Mouse (Mus musculus): ENCODE results near the gene Polr2e. TPM values are rescaled to one million over a fixed set of nuclear protein-coding genes. Genes with fewer than 3 reads are reported as not detected.

The Polr2e gene
- polyA plus RNA-seq, 1 experiment from 2014 or later = 210 TPM

GRCm38 (mm10) chr10:79991548-79991947 lies 48.0 kb downstream of the Polr2e start:
- Histone ChIP-seq H3K4me1 (replicated peaks; ENCODE audit: insufficient read depth, low read length) (peaks cover 22% of the 10 kb centered on the region), H3K36me3 (ENCODE audit: insufficient read depth, low read length) (peaks cover 25% of the 10 kb centered on the region; the same call in 1 of the 2 replicates), H3K27ac (no peak overlapping the region), H3K4me3 (replicated peaks; ENCODE audit: low read depth, low read length) (no peak overlapping the region), H3K9ac (ENCODE audit: low read depth, low read length) (no peak overlapping the region), H3K27me3 (ENCODE audit: insufficient read depth, low read length) (no peaks in the 10 kb centered on the region), H3K4me2 (ENCODE audit: low read length) (no peak overlapping the region), H3K9me3 (replicated peaks; ENCODE audit: low read length) (no peaks in the 10 kb centered on the region)
- TF ChIP-seq CTCF (IDR thresholded peaks at IDR 0.05; ENCODE audit: low read depth) = peak; percentile 32; the same call in 1 of the 2 replicates
- no peak for DNase-seq (ENCODE audit: low spot score)
- WGBS = 89% methylated on average over 6 of the region's 6 CpGs
- no peak for ATAC-seq (replicated peaks; ENCODE audit: low FRiP score, low read depth)

GRCm38 (mm10) chr10:79991099-79991498 lies 48.5 kb downstream of the Polr2e start:
- WGBS = 70% methylated on average over 12 of the region's 12 CpGs

DNA sequence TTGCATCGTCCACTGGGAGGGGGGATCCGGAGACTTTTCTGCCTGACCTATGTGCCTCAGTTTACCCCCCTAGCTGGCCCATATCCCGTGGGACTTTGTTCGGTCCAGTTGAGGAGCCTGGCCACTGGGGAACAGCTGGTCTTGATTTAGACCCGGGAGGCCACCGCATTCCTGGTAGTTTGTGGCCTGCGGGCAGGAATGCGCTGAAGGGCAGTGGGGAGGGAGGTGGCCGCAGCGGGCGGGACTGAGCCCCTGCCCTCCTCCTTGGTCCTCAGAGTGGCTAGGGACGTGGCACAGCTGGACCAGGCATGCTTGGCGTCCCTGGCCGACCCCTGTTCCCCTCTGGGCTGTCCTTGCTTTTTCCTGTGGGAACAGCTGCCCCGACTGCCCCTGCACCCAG lies 49.7 kb downstream of the Polr2e start:
- Histone ChIP-seq H3K36me3 (ENCODE audit: insufficient read depth, low read length) (peaks cover 25% of the 10 kb centered on the region; the same call in 1 of the 2 replicates), H3K27me3 (ENCODE audit: insufficient read depth, low read length) (no peaks in the 10 kb centered on the region), H3K27ac (peak overlapping the region; percentile 0; the same call in 1 of the 2 replicates), H3K4me1 (replicated peaks; ENCODE audit: insufficient read depth, low read length) (peaks cover 29% of the 10 kb centered on the region), H3K9me3 (replicated peaks; ENCODE audit: low read length) (no peaks in the 10 kb centered on the region), H3K9ac (ENCODE audit: low read depth, low read length) (peak overlapping the region; percentile 66; the same call in 1 of the 2 replicates), H3K4me3 (replicated peaks; ENCODE audit: low read depth, low read length) (peak overlapping the region; percentile 66), H3K4me2 (ENCODE audit: low read length) (peak overlapping the region; percentile 87)
- TF ChIP-seq CTCF (IDR thresholded peaks at IDR 0.05; ENCODE audit: low read depth) = no peak
- DNase-seq (ENCODE audit: low spot score) (peak; percentile 54), ATAC-seq (replicated peaks; ENCODE audit: low FRiP score, low read depth) (no peak)
- WGBS = 14% methylated on average over 15 of the region's 15 CpGs

More at GRCm38 (mm10) chr10:79991099-79991498, 48.5 kb downstream of the Polr2e start:
- TF ChIP-seq CTCF (IDR thresholded peaks at IDR 0.05; ENCODE audit: low read depth) = no peak
- H3K9me3 ChIP-seq (replicated peaks; ENCODE audit: low read length) = no peaks in the 10 kb centered on the region
- H3K4me1 ChIP-seq (replicated peaks; ENCODE audit: insufficient read depth, low read length) = peaks cover 25% of the 10 kb centered on the region
- H3K27ac ChIP-seq = no peak overlapping the region
- ATAC-seq (replicated peaks; ENCODE audit: low FRiP score, low read depth) (no peak), DNase-seq (ENCODE audit: low spot score) (no peak)
- H3K9ac ChIP-seq (ENCODE audit: low read depth, low read length) = no peak overlapping the region
- H3K4me3 ChIP-seq (replicated peaks; ENCODE audit: low read depth, low read length) = no peak overlapping the region
- H3K27me3 ChIP-seq (ENCODE audit: insufficient read depth, low read length) = no peaks in the 10 kb centered on the region
- H3K4me2 ChIP-seq (ENCODE audit: low read length) = peak overlapping the region; percentile 87
- peaks cover 25% of the 10 kb centered on the region; the same call in 1 of the 2 replicates for H3K36me3 ChIP-seq (ENCODE audit: insufficient read depth, low read length)

GRCm38 (mm10) chr10:79989272-79989786 lies 50.3 kb downstream of the Polr2e start:
- ATAC-seq (replicated peaks; ENCODE audit: low FRiP score, low read depth) (no peak), DNase-seq (ENCODE audit: low spot score) (no peak)
- no peak for TF ChIP-seq CTCF (IDR thresholded peaks at IDR 0.05; ENCODE audit: low read depth)
- H3K4me2 ChIP-seq (ENCODE audit: low read length) = peak overlapping the region; percentile 87
- peak overlapping the region; percentile 66 for H3K4me3 ChIP-seq (replicated peaks; ENCODE audit: low read depth, low read length)
- H3K27me3 ChIP-seq (ENCODE audit: insufficient read depth, low read length) = no peaks in the 10 kb centered on the region
- peak overlapping the region; percentile 66; the same call in 1 of the 2 replicates for H3K9ac ChIP-seq (ENCODE audit: low read depth, low read length)
- H3K27ac ChIP-seq = peak overlapping the region; percentile 0; the same call in 1 of the 2 replicates
- H3K4me1 ChIP-seq (replicated peaks; ENCODE audit: insufficient read depth, low read length) = peaks cover 29% of the 10 kb centered on the region
- 25% methylated on average over 8 of the region's 8 CpGs for WGBS
- no peaks in the 10 kb centered on the region for H3K9me3 ChIP-seq (replicated peaks; ENCODE audit: low read length)
- H3K36me3 ChIP-seq (ENCODE audit: insufficient read depth, low read length) = peaks cover 22% of the 10 kb centered on the region; the same call in 1 of the 2 replicates

DNA sequence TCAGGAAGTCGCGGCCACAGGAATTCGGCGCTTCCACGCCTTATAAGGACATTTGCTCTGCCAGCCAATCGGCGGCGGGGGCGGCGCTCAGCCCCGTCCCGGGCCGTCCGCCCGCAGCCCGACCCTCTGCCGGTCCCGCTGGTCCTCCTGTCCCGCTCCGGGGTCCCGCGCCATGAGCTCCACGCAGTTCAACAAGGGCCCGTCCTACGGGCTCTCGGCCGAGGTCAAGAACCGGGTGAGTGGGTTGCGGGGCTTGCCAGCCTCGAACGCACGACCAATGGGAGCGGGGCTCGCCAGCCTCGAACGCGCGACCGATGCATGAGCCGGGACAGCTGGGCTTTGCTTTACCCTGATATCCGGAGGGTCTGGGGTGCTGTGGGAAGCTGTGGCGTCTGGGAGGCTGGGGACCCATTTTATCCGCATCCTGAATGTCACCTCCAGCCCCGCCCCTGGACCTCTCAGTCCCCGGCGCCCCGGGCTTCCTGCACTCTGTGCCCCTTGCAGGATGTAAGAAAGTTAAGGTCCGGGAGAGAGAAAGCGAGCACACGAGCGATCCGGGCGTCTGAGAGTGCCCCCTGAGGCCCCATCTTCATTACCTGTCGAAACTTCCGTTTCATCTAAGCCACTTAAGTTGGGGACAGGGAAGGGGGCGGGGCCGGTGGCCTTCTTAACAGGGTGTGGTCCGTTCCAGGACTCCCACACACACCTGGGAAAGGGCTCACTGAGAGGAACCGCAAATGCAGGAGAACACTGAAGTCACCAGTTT lies 50.9 kb downstream of the Polr2e start, which contains the start of gene Cnn2:
Cnn2 (plus strand) TSS at position 79 of the 766 bp plus-strand sequence.
- Histone ChIP-seq H3K27ac (peak within 1 kb of the TSS; percentile 86), H3K4me3 (replicated peaks; ENCODE audit: low read depth, low read length) (peak within 1 kb of the TSS; percentile 66), H3K9me3 (replicated peaks; ENCODE audit: low read length) (no peaks in the 10 kb centered on the region), H3K4me2 (ENCODE audit: low read length) (peak within 1 kb of the TSS; percentile 87), H3K36me3 (ENCODE audit: insufficient read depth, low read length) (peaks cover 18% of the 10 kb centered on the region; the same call in 1 of the 2 replicates), H3K9ac (ENCODE audit: low read depth, low read length) (peak within 1 kb of the TSS; percentile 66), H3K4me1 (replicated peaks; ENCODE audit: insufficient read depth, low read length) (peaks cover 29% of the 10 kb centered on the region), H3K27me3 (ENCODE audit: insufficient read depth, low read length) (no peaks in the 10 kb centered on the region)
- TF ChIP-seq CTCF (IDR thresholded peaks at IDR 0.05; ENCODE audit: low read depth) = no peak
- ATAC-seq (replicated peaks; ENCODE audit: low FRiP score, low read depth) = no peak
- under 1% methylated on average over 56 of the region's 59 CpGs for WGBS
- DNase-seq (ENCODE audit: low spot score) = peak; percentile 81

- H3K4me2 ChIP-seq (ENCODE audit: low read length) = peak overlapping the region; percentile 87
- ATAC-seq (replicated peaks; ENCODE audit: low FRiP score, low read depth) (no peak), DNase-seq (ENCODE audit: low spot score) (peak; percentile 16)
- peaks cover 36% of the 10 kb centered on the region for H3K4me1 ChIP-seq (replicated peaks; ENCODE audit: insufficient read depth, low read length)
- peak overlapping the region; percentile 86 for H3K27ac ChIP-seq
- H3K9ac ChIP-seq (ENCODE audit: low read depth, low read length) = peak overlapping the region; percentile 66
- H3K9me3 ChIP-seq (replicated peaks; ENCODE audit: low read length) = no peaks in the 10 kb centered on the region
- peak overlapping the region; percentile 66 for H3K4me3 ChIP-seq (replicated peaks; ENCODE audit: low read depth, low read length)
- peaks cover 13% of the 10 kb centered on the region; the same call in 1 of the 2 replicates for H3K36me3 ChIP-seq (ENCODE audit: insufficient read depth, low read length)
- no peaks in the 10 kb centered on the region for H3K27me3 ChIP-seq (ENCODE audit: insufficient read depth, low read length)
- TF ChIP-seq CTCF (IDR thresholded peaks at IDR 0.05; ENCODE audit: low read depth) = no peak
- WGBS = 12% methylated on average over 27 of the region's 27 CpGs
These were observed 51.7 kb downstream of the Polr2e start for GRCm38 (mm10) chr10:79987771-79988505.
